Mouse (Mus musculus) lung, embryonic 16.5 days (tissue): Measurements from ENCODE around the gene Cpsf2. TPM values are rescaled to one million over a fixed set of nuclear protein-coding genes. Genes with fewer than 3 reads are reported as not detected.
"Not testable (repeated sequence)": the region's sequence is repeated elsewhere in the genome, so short reads cannot be mapped to it uniquely, and the experiment has no call there.

Experiments
- ATAC-seq: fragments of 200-750 bp; cut with Nextera tagmentation; 2 replicates; pipeline ENCODE4 v1.8.0; 2017; ENCODE audit warnings: low read depth, mild to moderate bottlenecking, moderate library complexity
- H3K27ac ChIP-seq: fragments of 300-500 bp; sonication (generic); 2 replicates; pipeline ENCODE4 v1.5.1; 2014; ENCODE audit warnings: mild to moderate bottlenecking, control low read depth, low read length
- H3K27me3 ChIP-seq: fragments of 300-500 bp; sonication (generic); 2 replicates; pipeline ENCODE4 v1.6.1; 2014; ENCODE audit warnings: low read depth, low read length, mixed read lengths; ENCODE audit not compliant: control insufficient read depth, insufficient read depth
- H3K36me3 ChIP-seq: fragments of 300-500 bp; sonication (generic); 2 replicates; pipeline ENCODE4 v1.6.1; 2014; ENCODE audit warnings: low read length; ENCODE audit not compliant: control insufficient read depth, insufficient read depth
- H3K4me1 ChIP-seq: fragments of 300-500 bp; sonication (generic); replicated peaks from 2 replicates; pipeline ENCODE4 v1.6.1; 2014; ENCODE audit warnings: low read length, mixed read lengths; ENCODE audit not compliant: control insufficient read depth, insufficient read depth
- H3K4me2 ChIP-seq: fragments of 300-500 bp; sonication (generic); 2 replicates; pipeline ENCODE4 v1.6.1; 2014; ENCODE audit warnings: low read depth, low read length, control low read depth
- H3K4me3 ChIP-seq: fragments of 300-500 bp; sonication (generic); 2 replicates; pipeline ENCODE4 v1.5.1; 2014; ENCODE audit warnings: mild to moderate bottlenecking, low read length, control low read depth
- H3K9ac ChIP-seq: fragments of 300-500 bp; sonication (generic); 2 replicates; pipeline ENCODE4 v1.6.1; 2014; ENCODE audit warnings: low read length, control low read depth
- H3K9me3 ChIP-seq: fragments of 300-500 bp; sonication (generic); 2 replicates; pipeline ENCODE4 v1.6.1; 2016; ENCODE audit warnings: low read length; ENCODE audit not compliant: control insufficient read depth
- WGBS: fragments of 180-500 bp; shearing (Covaris S2); extraction: QIAGEN DNeasy Blood & Tissue Kit; methylation state at CpG from one replicate; pipeline ENCODE4 v1.1.7; 2014; 5-methylcytosine and 5-hydroxymethylcytosine counted together
- polyA plus RNA-seq: library from polyadenylated mRNA; unstranded; fragments of >200 nt; fragmentation: Nextera tagmentation; extraction: Ambion mirVana; gene quantifications from 2 replicates; pipeline ENCODE4 v1.2.1, GENCODE M21; 2015

Gene Cpsf2
- polyA plus RNA-seq, 1 experiment from 2014 or later, result 27.2 TPM

- peaks cover 14% of the 10 kb centered on the region for H3K4me1 ChIP-seq
- H3K4me3 ChIP-seq, result peak within 1 kb of the TSS; percentile 81
- no peaks in the 10 kb centered on the region for H3K27me3 ChIP-seq
- under 1% methylated on average over 54 of the region's 54 CpGs for WGBS
- no peaks in the 10 kb centered on the region for H3K9me3 ChIP-seq
- no peaks in the 10 kb centered on the region for H3K36me3 ChIP-seq
- peak; percentile 100 for ATAC-seq
- H3K9ac ChIP-seq, result peak within 1 kb of the TSS; percentile 84
- peak within 1 kb of the TSS; percentile 68 for H3K4me2 ChIP-seq
- peak within 1 kb of the TSS; percentile 65 for H3K27ac ChIP-seq
Observed at GRCm38 (mm10) chr12:101957942-101958544, 17.7 kb upstream of the Cpsf2 start, which contains the start of gene Atxn3. Gene Atxn3 (minus strand): TSS chr12:101958246.

GRCm38 (mm10) chr12:101958556-101958955, 17.2 kb upstream of the Cpsf2 start:
- H3K4me1 ChIP-seq, result peaks cover 14% of the 10 kb centered on the region
- H3K27ac ChIP-seq, result 0 out of 2 replicates have a peak overlapping the region, but pooled peaks have one; percentile 31
- H3K36me3 ChIP-seq, result no peaks in the 10 kb centered on the region
- H3K9me3 ChIP-seq, result no peaks in the 10 kb centered on the region
- H3K27me3 ChIP-seq, result no peaks in the 10 kb centered on the region
- 34% methylated on average over 9 of the region's 9 CpGs for WGBS
- peak overlapping the region; percentile 63 for H3K9ac ChIP-seq
- H3K4me2 ChIP-seq, result peak overlapping the region; percentile 55
- ATAC-seq, result no peak
- H3K4me3 ChIP-seq, result peak overlapping the region; percentile 81

- not testable (repeated sequence) for H3K36me3 ChIP-seq, H3K9me3 ChIP-seq, H3K27me3 ChIP-seq, ATAC-seq
- Histone ChIP-seq H3K27ac (0 out of 2 replicates have a peak overlapping the region, but pooled peaks have one; percentile 31), H3K9ac (peak overlapping the region; percentile 63), H3K4me1 (peaks cover 14% of the 10 kb centered on the region), H3K4me3 (peak overlapping the region; percentile 81), H3K4me2 (peak overlapping the region; percentile 55)
- WGBS, result 86% methylated on average over 5 of the region's 5 CpGs
Observed at GRCm38 (mm10) chr12:101958960-101959780, 16.6 kb upstream of the Cpsf2 start.

DNA sequence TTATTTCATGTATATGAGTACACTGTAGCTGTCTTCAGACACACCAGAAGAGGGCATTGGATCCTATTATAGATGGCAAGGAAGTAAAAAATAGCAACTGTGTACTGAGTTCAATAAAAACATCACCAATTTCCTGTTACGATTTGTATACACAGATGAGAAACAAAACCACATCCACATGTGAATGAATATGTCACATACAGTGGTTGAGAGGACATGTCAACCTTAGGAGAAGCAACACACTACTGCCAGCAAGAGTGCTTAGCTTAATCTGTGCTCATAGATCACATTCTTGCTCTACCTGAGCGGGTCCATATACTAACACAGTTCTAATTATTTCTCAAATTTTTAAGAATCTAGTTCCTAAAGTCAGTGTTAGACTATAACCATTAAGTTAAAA, 4.5 kb upstream of the Cpsf2 start:
- Histone ChIP-seq H3K36me3 (peaks cover 8% of the 10 kb centered on the region), H3K9ac (no peak overlapping the region), H3K9me3 (no peaks in the 10 kb centered on the region), H3K4me3 (no peak overlapping the region), H3K4me2 (no peak overlapping the region), H3K27me3 (no peaks in the 10 kb centered on the region), H3K27ac (no peak overlapping the region), H3K4me1 (0 out of 2 replicates have a peak, but pooled peaks cover 5% of the 10 kb centered on the region)
- ATAC-seq, result no peak
- WGBS, result 90% methylated on average over 2 of the region's 2 CpGs

GRCm38 (mm10) chr12:101972230-101972629, 3.6 kb upstream of the Cpsf2 start:
- 88% methylated on average over 3 of the region's 3 CpGs for WGBS
- no peaks in the 10 kb centered on the region for H3K9me3 ChIP-seq
- peaks cover 13% of the 10 kb centered on the region for H3K4me1 ChIP-seq
- no peak overlapping the region for H3K4me2 ChIP-seq
- no peaks in the 10 kb centered on the region for H3K27me3 ChIP-seq
- no peak overlapping the region for H3K27ac ChIP-seq
- H3K9ac ChIP-seq, result no peak overlapping the region
- H3K36me3 ChIP-seq, result peaks cover 8% of the 10 kb centered on the region
- no peak overlapping the region for H3K4me3 ChIP-seq
- no peak for ATAC-seq

DNA sequence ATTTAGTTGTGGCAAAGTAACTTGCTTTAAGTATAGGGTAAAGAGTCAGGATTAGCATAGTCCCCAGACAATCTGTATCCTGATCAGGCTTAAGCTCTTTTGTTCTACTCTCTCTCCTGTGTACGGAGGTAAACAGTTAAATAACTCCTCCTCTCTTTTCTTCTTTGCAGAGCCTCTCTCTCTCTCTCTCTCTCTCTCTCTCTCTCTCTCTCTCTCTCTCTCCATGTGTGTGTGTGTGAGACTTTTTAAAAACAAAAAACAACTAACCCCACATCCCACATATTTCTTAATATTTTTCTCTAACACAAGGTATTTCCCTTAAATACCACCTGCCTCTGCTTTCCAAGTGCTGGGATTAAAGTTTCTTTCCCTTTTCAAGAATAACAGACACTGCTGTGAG, 1.2 kb upstream of the Cpsf2 start:
- no peak for ATAC-seq
- no peak overlapping the region for H3K27ac ChIP-seq
- peak overlapping the region; percentile 91 for H3K4me3 ChIP-seq
- H3K9me3 ChIP-seq, result no peaks in the 10 kb centered on the region
- 17% methylated on average over 1 of the region's 1 CpGs for WGBS
- peak overlapping the region; percentile 88 for H3K4me2 ChIP-seq
- H3K36me3 ChIP-seq, result no peaks in the 10 kb centered on the region
- H3K27me3 ChIP-seq, result no peaks in the 10 kb centered on the region
- H3K4me1 ChIP-seq, result peaks cover 17% of the 10 kb centered on the region
- H3K9ac ChIP-seq, result peak overlapping the region; percentile 91

DNA sequence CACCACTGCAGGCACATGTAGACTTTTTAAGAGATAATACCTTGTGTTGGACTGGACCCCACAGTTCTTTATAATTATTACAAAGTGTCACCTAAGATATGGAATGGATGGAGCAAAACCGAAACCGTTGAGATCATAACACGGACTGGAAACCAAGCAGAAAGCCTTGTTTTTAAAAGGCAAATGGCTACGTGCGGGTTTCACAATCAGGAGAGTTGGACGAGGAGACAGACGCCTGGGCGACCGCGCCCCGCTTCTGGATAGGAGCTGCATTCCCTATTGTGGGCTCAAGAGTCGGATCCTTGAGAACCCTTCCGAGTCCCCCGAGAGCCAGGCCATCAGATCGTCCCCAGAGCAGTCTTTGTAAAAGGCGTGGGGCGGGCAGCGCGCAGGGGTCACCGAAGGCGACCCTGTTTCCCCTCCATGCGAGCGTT, 604 bp upstream of the Cpsf2 start:
- peak overlapping the region; percentile 91 for H3K4me3 ChIP-seq
- peak; percentile 61 for ATAC-seq
- peak overlapping the region; percentile 91 for H3K9ac ChIP-seq
- WGBS, result under 1% methylated on average over 23 of the region's 23 CpGs
- no peaks in the 10 kb centered on the region for H3K36me3 ChIP-seq
- H3K4me1 ChIP-seq, result peaks cover 17% of the 10 kb centered on the region
- no peaks in the 10 kb centered on the region for H3K9me3 ChIP-seq
- H3K4me2 ChIP-seq, result peak overlapping the region; percentile 88
- H3K27me3 ChIP-seq, result no peaks in the 10 kb centered on the region
- peak overlapping the region; percentile 95 for H3K27ac ChIP-seq

DNA sequence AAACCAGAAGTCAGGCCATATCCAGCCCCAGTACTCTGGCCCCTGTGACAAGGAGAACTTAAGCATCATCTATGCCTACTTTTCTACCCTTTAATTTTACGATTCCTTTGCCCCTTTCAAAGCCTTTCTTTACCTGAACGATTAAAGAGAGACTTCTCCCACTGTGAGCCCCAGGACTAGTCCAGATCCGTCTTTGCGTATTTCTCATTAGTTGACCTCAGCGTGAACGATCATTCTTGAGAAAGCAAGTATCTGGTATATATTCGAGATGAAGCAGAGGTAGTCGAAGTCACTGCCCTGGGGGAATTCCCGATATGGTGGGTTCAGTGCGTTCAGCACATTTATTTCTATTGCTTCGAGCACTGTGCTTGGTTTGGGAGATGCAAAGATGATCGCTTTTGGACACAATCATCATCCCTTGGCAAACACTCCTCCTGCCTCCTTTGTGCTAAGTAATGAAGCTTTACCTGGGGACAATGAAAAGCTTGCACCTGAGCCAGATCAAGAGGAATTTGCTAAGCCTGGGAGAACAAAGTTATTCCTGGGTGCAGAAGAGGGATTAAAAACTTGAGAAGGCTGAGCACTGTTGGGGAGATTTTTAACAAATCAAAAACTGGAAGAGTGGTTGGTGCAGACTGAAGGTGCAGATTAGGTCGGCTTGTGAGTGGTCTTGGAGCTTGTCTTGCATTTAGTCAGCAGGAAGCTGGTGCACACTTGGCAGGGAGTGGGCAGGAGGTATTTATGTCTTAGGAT, 1.0 kb downstream of the Cpsf2 start:
- Histone ChIP-seq H3K4me2 (peak overlapping the region; percentile 88), H3K27me3 (no peaks in the 10 kb centered on the region), H3K4me3 (peak overlapping the region; percentile 91), H3K27ac (peak overlapping the region; percentile 95), H3K4me1 (peaks cover 17% of the 10 kb centered on the region), H3K9me3 (no peaks in the 10 kb centered on the region), H3K9ac (peak overlapping the region; percentile 91), H3K36me3 (peaks cover under 1% of the 10 kb centered on the region; the same call in 1 of the 2 replicates)
- ATAC-seq, result no peak
- WGBS, result 16% methylated on average over 13 of the region's 13 CpGs
